Mouse (Mus musculus) gastrocnemius, adult 8-10 months (tissue): ENCODE results near the gene Clstn3. TPM values are rescaled to one million over a fixed set of nuclear protein-coding genes. Genes with fewer than 3 reads are reported as not detected.
"Not testable (repeated sequence)": the region's sequence is repeated elsewhere in the genome, so short reads cannot be mapped to it uniquely, and the experiment has no call there.

Experiments used
- DNase-seq, 2 experiments: peaks; one replicate each; pipeline ENCODE4 v3.0.0; 2022; ENCODE audit warnings: low spot score in 2 of 2
- total RNA-seq, 4 experiments: library from RNA; stranded (reverse); gene quantifications; 2 replicates each; pipeline ENCODE4 v1.2.4; 2022

The Clstn3 gene
- total RNA-seq = 1 to 10 TPM in 1 of 4 experiments, under 1 TPM in 3; 0.27 to 1.2 (median 0.48) TPM

- no peak for DNase-seq
Observed at GRCm38 (mm10) chr6:124464305-124465271, at the start of gene Clstn3. Gene Clstn3 (minus strand): TSS chr6:124464794.

- peak; percentile 36 to 40 for DNase-seq
Observed at GRCm38 (mm10) chr6:124512355-124512836, 47.8 kb upstream of the Clstn3 start, which contains the start of gene C1ra. Gene C1ra (plus strand): TSS chr6:124512405.

- no peak for DNase-seq
Observed at GRCm38 (mm10) chr6:124511936-124512335, 47.3 kb upstream of the Clstn3 start.

- DNase-seq = not testable (repeated sequence)
Observed at GRCm38 (mm10) chr6:124509192-124509591, 44.6 kb upstream of the Clstn3 start.

- no peak for DNase-seq
Observed at GRCm38 (mm10) chr6:124508292-124508691, 43.7 kb upstream of the Clstn3 start.

GRCm38 (mm10) chr6:124506991-124507390 lies 42.4 kb upstream of the Clstn3 start:
- DNase-seq = no peak

- no peak for DNase-seq
Observed at GRCm38 (mm10) chr6:124505028-124505427, 40.4 kb upstream of the Clstn3 start.

- DNase-seq = no peak
Observed at GRCm38 (mm10) chr6:124502021-124502420, 37.4 kb upstream of the Clstn3 start.

- peak in 1 of 2 experiments; percentile 32 for DNase-seq
Observed at GRCm38 (mm10) chr6:124501473-124501872, 36.9 kb upstream of the Clstn3 start.

- DNase-seq = no peak
Observed at GRCm38 (mm10) chr6:124499914-124500566, 35.4 kb upstream of the Clstn3 start.

GRCm38 (mm10) chr6:124496054-124496453 lies 31.5 kb upstream of the Clstn3 start:
- no peak for DNase-seq

GRCm38 (mm10) chr6:124493886-124494285 lies 29.3 kb upstream of the Clstn3 start:
- DNase-seq = no peak

- peak; percentile 70 to 82 for DNase-seq
Observed at GRCm38 (mm10) chr6:124492842-124493561, 28.4 kb upstream of the Clstn3 start, which contains the start of gene C1rl. Gene C1rl (plus strand): TSS chr6:124493113.

GRCm38 (mm10) chr6:124491427-124491826 lies 26.8 kb upstream of the Clstn3 start:
- no peak for DNase-seq

GRCm38 (mm10) chr6:124488952-124489351 lies 24.4 kb upstream of the Clstn3 start:
- no peak for DNase-seq

- DNase-seq = no peak
Observed at GRCm38 (mm10) chr6:124487509-124487908, 22.9 kb upstream of the Clstn3 start.

GRCm38 (mm10) chr6:124485414-124486144 lies 21.0 kb upstream of the Clstn3 start:
- DNase-seq = no peak

- no peak for DNase-seq
Observed at GRCm38 (mm10) chr6:124484851-124485250, 20.3 kb upstream of the Clstn3 start.

- not testable (repeated sequence) for DNase-seq
Observed at GRCm38 (mm10) chr6:124483831-124484230, 19.2 kb upstream of the Clstn3 start.

GRCm38 (mm10) chr6:124481571-124481970 lies 17.0 kb upstream of the Clstn3 start:
- DNase-seq = no peak

GRCm38 (mm10) chr6:124480295-124480694 lies 15.7 kb upstream of the Clstn3 start:
- no peak for DNase-seq
